In the genomic region with DNA sequence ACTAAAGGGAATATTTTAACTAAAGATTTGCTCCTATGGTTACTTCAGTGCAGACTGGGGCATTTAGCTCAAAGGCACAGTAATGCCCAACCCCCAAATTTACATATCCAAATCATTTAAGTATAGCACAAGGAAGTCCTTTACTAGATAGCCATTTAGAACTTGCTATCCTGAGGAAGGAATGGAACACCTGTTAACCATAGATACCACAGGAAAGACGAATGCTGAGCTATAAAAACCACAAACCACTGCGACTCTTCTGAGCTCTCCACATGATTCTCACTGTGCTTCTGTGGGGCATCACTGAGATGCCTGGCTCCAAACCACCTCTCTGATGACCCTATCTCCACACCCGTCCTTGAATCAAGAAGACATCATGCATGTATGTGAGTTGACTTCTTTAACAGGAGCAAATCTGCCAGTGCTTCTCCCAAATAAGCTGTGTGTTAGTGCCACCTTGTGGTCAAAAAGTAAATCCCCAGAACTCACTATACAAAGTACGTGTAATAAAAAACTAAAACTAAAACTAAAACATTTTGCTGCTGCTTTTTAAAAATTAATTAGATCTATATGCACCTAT, we compare ENCODE assay signal across 8 mouse cellular contexts. TPM values are rescaled to one million over a fixed set of nuclear protein-coding genes. Genes with fewer than 3 reads are reported as not detected.
DNase-seq lines count a peak whose midpoint lies in the region; ATAC-seq and TF ChIP-seq lines count a peak whose summit lies in the region.

No protein-coding gene starts in this region.

- no peak overlapping the region for H3K4me2 ChIP-seq in heart, embryonic 12.5 days
- H3K4me2 ChIP-seq in midbrain, embryonic 11.5 days, result no peak overlapping the region

- TF ChIP-seq EP300 in heart, adult 2 months (IDR thresholded peaks at IDR 0.05; ENCODE audit: insufficient read depth, low read depth, low read length), result no peak

- no peak overlapping the region for H3K9ac ChIP-seq in heart, adult 2 months (ENCODE audit: low read depth, low read length)
- H3K9ac ChIP-seq in heart, embryonic 12.5 days, result no peak overlapping the region
- no peak overlapping the region for H3K9ac ChIP-seq in midbrain, embryonic 11.5 days (ENCODE audit: low read length)

- H3K4me1 ChIP-seq in heart, adult 2 months (ENCODE audit: control insufficient read depth, insufficient read depth, low read length), result no peaks in the 10 kb centered on the region
- no peaks in the 10 kb centered on the region for H3K4me1 ChIP-seq in heart, embryonic 12.5 days (replicated peaks)
- no peaks in the 10 kb centered on the region for H3K4me1 ChIP-seq in midbrain, embryonic 11.5 days (ENCODE audit: control insufficient read depth, insufficient read depth, low read length)

- WGBS in heart, adult 2 months, result 29% methylated on average over 4 of the region's 4 CpGs
- WGBS in heart, embryonic 12.5 days, result 31% methylated on average over 4 of the region's 4 CpGs
- 41% methylated on average over 4 of the region's 4 CpGs for WGBS in midbrain, embryonic 11.5 days

- no peak for ATAC-seq in heart, embryonic 12.5 days (ENCODE audit: insufficient number of reproducible peaks, low FRiP score)
- peak; percentile 84 for ATAC-seq in frontal cortex, adult (ENCODE audit: low TSS enrichment)
- ATAC-seq in midbrain, embryonic 11.5 days (ENCODE audit: low FRiP score), result peak; percentile 63

- H3K36me3 ChIP-seq in heart, adult 2 months (ENCODE audit: control insufficient read depth, insufficient read depth, low read length), result no peaks in the 10 kb centered on the region
- no peaks in the 10 kb centered on the region for H3K36me3 ChIP-seq in heart, embryonic 12.5 days
- H3K36me3 ChIP-seq in midbrain, embryonic 11.5 days (ENCODE audit: control insufficient read depth, insufficient read depth, low read length), result no peaks in the 10 kb centered on the region

- no peaks in the 10 kb centered on the region for H3K27me3 ChIP-seq in heart, adult 2 months (ENCODE audit: control insufficient read depth, insufficient read depth, low read length)
- H3K27me3 ChIP-seq in heart, embryonic 12.5 days (replicated peaks), result no peaks in the 10 kb centered on the region; the same call in 1 of the 2 replicates
- no peaks in the 10 kb centered on the region for H3K27me3 ChIP-seq in midbrain, embryonic 11.5 days (ENCODE audit: control insufficient read depth, insufficient read depth, low read length)

- no peak overlapping the region for H3K27ac ChIP-seq in heart, adult 2 months
- H3K27ac ChIP-seq in heart, embryonic 12.5 days (ENCODE audit: poor library complexity, severe bottlenecking), result no peak overlapping the region
- no peak overlapping the region for H3K27ac ChIP-seq in layer of hippocampus, adult 2 months
- H3K27ac ChIP-seq in midbrain, embryonic 11.5 days (ENCODE audit: low read depth, low read length), result no peak overlapping the region

- no peaks in the 10 kb centered on the region for H3K9me3 ChIP-seq in heart, embryonic 12.5 days (replicated peaks)
- no peaks in the 10 kb centered on the region for H3K9me3 ChIP-seq in midbrain, embryonic 11.5 days (ENCODE audit: control insufficient read depth, low read length)

- TF ChIP-seq POLR2A in heart, adult 2 months (IDR thresholded peaks at IDR 0.05; ENCODE audit: insufficient read depth, low read depth, low read length), result no peak

- peak; percentile 82 for TF ChIP-seq CTCF in heart, adult 2 months (IDR thresholded peaks at IDR 0.05)
- peak; percentile 92 for TF ChIP-seq CTCF in layer of hippocampus, adult 2 months (conservative IDR thresholded peaks at IDR 0.05)

- no peak overlapping the region for H3K4me3 ChIP-seq in heart, adult 2 months
- no peak overlapping the region for H3K4me3 ChIP-seq in heart, embryonic 12.5 days
- no peak overlapping the region for H3K4me3 ChIP-seq in layer of hippocampus, adult 2 months
- no peak overlapping the region for H3K4me3 ChIP-seq in midbrain, embryonic 11.5 days (ENCODE audit: low read depth, low read length)

- no peaks in the 10 kb centered on the region for H3K79me2 ChIP-seq in heart, adult 2 months (replicated peaks; ENCODE audit: control insufficient read depth, insufficient read depth, low read length)

- intact Hi-C loops in heart, adult 2 months (cut with DNase I), result loop anchor here (10.0 kb wide), 1 partner anchor 908 kb away; no protein-coding TSS in a partner anchor

- DNase-seq in heart, adult 2 months, result no peak
- peak; percentile 71 for DNase-seq in CD4-positive, CD25-positive, alpha-beta regulatory T cell, adult 2 months (ENCODE audit: low read depth, low spot score)
- peak; percentile 9 for DNase-seq in c-Kit-negative CD71-positive TER-119-positive erythroid progenitor cells, embryonic 14.5 days (ENCODE audit: low read depth, low spot score)
- peak; percentile 45 for DNase-seq in layer of hippocampus, adult 2 months (ENCODE audit: low spot score in 2 of 2)
- DNase-seq in midbrain, embryonic 11.5 days (ENCODE audit: low spot score, missing footprints), result peak; percentile 91
- peak; percentile 45 for DNase-seq in testis, postnatal 10 days (ENCODE audit: low spot score)

RNA-seq across cellular contexts. Expression of a gene that starts 10.8 kb away (rescaled TPM):
- 1 to 10 TPM; 3.7 to 3.9 TPM for total RNA-seq in heart, adult 2 months (2021)
- polyA plus RNA-seq in heart, adult 2 months (2012; rRNA removed), result 1.6 and 2.2 TPM in 2 replicates
- polyA plus RNA-seq in heart, embryonic 12.5 days (2016; fragmentation: Nextera tagmentation; extraction: Ambion mirVana), result 7.8 and 8.1 TPM in 2 replicates
- total RNA-seq in layer of hippocampus, adult 2 months (2021), result 10 to 100 TPM; 10.9 to 11.4 TPM
- polyA plus RNA-seq in midbrain, embryonic 11.5 days (2014; fragmentation: Nextera tagmentation; extraction: Ambion mirVana), result 14.2 and 16.4 TPM in 2 replicates

RNA-seq across cellular contexts. Expression of a gene that starts 14.5 kb away (rescaled TPM):
- not detected for total RNA-seq in heart, adult 2 months (2021)
- not detected in 2 replicates for polyA plus RNA-seq in heart, adult 2 months (2012; rRNA removed)
- not detected in 2 replicates for polyA plus RNA-seq in heart, embryonic 12.5 days (2016; fragmentation: Nextera tagmentation; extraction: Ambion mirVana)
- total RNA-seq in layer of hippocampus, adult 2 months (2021), result under 1 TPM; 0.15 to 0.17 TPM
- not detected in 2 replicates for polyA plus RNA-seq in midbrain, embryonic 11.5 days (2014; fragmentation: Nextera tagmentation; extraction: Ambion mirVana)

Comparison
In these comparisons a context has a peak if more than half of its experiments do, and no peak if none do; other contexts are left out.
1. DNase-seq: peak in CD4-positive, CD25-positive, alpha-beta regulatory T cell, adult 2 months (single experiment), c-Kit-negative CD71-positive TER-119-positive erythroid progenitor cells, embryonic 14.5 days (single experiment), layer of hippocampus, adult 2 months (2 of 2), midbrain, embryonic 11.5 days (single experiment) and testis, postnatal 10 days (single experiment); none in heart, adult 2 months (0 of 2).